Mouse (Mus musculus) WW6 (cell line): ENCODE data around the gene Tdrkh.

Source experiments
- DNase-seq: peaks from one replicate; pipeline ENCODE4 v3.0.0-alpha.2; 2013; ENCODE audit warnings: low read depth, low spot score

The Tdrkh gene

DNA sequence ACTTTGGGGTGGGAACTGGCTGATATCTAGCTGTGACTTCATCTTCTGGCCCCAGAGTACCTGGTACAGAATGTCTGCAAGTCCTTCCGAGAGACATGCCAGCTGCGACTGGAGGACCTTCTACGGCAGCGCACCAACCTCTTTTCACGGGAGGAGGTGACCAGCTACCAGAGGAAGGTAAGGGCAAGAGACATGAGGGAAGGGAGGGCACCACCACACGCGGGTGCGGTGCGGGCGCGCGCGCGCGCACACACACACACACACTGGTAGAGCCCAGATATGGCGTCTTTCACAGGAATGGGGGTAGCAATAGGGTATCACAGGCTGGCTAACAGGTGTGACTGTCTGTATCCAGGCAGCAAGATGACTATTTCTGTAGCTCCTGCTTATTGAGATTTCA is 23.7 kb upstream of the Tdrkh start:
- DNase-seq: no peak

DNA sequence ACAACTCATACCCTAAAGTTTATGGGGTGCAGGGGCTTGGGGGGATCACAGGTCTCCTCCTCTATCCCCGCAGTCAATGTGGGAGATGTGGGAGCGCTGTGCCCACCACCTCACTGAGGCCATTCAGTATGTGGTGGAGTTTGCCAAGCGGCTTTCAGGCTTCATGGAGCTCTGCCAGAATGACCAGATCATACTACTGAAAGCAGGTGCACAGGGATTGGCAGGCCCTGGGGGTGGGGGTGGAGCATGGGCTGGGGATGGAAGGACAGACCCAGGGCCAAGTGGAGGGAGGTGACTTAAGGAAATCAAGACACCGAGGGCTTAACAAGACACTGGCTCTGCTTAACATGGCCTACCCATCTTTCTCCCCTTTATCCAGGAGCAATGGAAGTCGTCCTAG is 22.1 kb upstream of the Tdrkh start:
- no peak for DNase-seq

DNA sequence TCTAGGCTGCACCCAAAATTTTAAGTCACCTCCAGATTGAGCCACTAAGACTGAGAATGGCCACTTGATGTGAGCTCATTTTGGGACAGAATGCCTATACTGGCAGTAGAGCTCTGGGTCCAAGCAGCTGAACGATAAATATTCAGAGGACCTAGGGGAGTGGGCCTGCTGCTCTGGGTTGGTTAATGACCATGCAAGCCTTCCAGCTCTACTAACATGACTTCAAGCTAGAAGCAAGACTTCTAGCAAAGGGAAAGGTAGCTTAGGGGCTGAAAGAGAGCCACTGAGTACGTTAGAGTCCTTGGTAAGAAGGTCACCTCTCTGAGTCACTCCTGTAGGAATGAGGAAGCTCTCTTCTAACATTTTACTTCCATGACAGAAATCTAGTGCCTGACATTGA is 20.9 kb upstream of the Tdrkh start:
- DNase-seq: no peak

DNA sequence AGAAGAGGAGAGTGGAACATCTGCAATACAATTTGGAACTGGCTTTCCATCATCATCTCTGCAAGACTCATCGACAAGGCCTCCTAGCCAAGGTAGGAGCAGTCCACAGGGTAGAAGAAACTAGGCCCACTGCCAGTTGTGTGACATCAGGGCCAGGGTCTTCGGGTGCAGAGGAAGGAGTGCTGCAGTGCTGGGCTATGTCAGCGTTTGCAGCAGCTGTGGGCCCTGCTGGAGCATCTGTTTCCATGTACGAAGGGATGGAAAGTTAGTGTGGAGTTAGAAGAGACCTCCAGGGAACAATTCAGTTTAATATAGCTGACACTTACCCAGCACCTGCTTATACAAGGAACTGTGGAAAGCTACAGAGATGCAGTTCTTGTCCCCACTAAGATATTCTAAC is 20.0 kb upstream of the Tdrkh start:
- no peak for DNase-seq

DNA sequence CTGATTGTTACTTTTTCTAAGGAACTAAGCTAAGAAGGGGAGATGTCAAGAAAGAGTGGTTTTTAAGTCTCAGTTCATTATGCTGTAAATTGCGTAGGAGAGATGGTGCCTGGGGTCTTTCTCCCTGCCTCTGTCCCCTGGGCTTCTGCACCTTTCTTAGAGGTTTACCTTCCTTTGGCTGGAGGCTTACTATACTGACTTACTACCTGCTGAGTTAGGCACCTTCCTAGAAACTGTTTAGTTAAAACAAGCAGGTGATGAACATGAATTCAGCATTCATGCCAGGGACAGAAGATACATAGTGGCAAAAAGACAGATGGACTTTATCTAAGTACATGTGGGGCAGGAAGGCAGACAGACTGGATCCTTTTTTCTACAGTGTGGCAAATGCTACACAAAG is 16.7 kb upstream of the Tdrkh start:
- DNase-seq: no peak

DNA sequence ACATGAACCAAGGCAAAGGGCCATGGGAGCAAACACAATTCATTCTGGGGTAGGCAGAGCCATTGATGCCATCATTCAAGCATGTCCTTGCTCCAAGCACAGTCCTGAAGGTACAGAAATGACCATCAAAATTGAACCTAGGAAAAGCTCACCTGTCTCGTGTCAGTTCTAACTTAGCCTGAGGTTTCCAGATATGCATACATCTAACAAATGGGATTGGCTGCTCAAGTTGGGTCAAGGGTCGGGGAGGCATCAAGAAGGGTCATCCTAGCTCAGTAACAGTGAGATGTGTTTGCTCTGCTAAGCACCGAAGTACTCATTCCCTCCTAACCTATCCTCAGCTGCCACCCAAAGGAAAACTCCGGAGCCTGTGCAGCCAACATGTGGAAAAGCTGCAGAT is 16.2 kb upstream of the Tdrkh start:
- DNase-seq: no peak

DNA sequence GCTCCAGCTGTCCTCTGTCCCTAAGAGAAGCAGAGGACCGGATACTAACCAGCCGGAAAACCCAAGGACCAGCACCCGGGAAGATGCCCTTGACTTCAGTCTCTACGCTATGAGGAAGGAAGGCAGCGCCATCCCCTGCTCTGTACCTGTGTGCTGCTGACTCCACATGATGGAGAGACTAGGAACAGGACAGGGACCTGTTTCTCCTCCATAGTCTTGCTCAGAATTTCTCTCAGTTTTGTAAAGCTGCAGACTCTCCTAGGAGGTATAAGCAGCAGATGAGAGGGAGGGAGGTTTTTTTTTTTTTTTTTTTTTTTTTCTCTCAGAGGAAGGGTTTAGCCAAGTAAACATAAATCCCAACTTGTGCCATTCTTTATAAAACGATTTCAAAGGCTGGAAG is 14.9 kb upstream of the Tdrkh start, which contains the start of gene Lingo4:
Lingo4 (plus strand) TSS at position 301 of the 400 bp plus-strand sequence.
- no peak for DNase-seq

DNA sequence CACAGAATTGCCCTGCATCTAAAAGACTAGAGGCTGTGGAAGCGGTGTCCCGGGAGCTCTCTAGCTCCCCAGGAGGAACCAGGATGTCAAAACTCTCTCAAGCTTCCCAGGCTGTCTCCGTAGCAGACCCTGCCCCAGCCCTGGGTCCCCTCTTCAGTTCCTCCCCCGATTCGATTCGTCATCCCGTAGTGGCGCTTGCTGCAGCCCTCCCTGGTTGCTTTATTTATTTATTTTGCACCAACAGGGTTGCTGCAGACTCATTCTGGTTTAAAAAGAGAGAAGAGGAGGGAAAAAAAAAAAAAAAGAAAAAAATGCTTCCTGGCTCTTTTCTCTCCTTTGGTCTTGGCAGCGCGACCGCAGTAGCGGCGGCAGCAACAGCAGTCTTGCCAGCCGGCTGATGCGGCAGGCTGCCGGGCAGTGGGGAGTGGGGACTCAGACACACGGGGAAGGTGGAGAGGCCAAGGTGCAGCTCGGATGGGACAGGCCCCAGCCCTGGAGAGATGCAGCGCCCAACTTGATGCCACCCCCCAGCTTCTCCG is 14.1 kb upstream of the Tdrkh start:
- no peak for DNase-seq

DNA sequence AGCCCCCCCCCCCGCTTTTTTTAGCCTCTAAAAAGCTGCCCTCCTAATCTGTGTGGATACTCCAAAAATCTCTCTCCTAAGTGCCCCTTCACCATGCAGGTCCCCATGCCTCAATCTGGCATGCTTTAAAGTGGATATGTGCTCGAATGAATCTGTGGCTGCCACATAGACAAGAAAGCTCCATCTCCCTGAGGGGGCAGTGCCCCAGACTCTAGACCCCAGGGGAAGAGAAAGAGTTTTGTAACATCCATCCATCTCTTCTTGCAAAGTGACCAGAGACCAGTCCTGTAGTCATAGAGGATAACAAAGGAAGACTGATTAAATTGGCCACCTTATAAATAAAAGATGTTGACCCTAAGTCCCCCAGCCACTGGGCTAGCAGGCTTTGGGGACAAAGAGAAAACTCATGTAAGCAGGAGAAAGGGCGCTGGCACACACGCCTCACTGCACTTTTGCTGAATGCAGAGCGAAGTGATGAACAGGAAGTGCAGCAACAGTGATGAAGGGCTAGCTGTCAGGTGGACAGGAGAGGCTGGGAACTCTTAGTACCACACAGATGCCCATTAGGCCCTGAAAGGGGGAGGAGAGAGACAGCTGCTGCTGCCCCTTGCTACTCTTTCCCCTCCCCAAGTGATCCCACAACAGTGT is 13.3 kb upstream of the Tdrkh start:
- DNase-seq: no peak

DNA sequence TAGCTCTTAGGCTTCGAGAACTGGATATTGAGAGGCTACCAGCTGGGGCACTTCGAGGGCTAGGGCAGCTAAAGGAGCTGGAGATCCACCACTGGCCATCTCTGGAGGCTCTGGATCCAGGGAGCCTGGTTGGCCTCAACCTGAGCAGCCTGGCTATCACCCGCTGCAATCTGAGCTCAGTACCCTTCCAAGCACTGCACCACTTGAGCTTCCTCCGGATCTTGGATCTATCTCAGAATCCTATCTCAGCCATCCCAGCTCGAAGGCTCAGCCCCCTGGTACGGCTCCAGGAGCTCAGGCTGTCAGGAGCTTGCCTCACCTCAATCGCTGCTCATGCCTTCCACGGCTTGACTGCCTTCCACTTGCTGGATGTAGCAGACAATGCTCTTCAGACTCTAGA is 10.6 kb upstream of the Tdrkh start:
- DNase-seq: no peak

DNA sequence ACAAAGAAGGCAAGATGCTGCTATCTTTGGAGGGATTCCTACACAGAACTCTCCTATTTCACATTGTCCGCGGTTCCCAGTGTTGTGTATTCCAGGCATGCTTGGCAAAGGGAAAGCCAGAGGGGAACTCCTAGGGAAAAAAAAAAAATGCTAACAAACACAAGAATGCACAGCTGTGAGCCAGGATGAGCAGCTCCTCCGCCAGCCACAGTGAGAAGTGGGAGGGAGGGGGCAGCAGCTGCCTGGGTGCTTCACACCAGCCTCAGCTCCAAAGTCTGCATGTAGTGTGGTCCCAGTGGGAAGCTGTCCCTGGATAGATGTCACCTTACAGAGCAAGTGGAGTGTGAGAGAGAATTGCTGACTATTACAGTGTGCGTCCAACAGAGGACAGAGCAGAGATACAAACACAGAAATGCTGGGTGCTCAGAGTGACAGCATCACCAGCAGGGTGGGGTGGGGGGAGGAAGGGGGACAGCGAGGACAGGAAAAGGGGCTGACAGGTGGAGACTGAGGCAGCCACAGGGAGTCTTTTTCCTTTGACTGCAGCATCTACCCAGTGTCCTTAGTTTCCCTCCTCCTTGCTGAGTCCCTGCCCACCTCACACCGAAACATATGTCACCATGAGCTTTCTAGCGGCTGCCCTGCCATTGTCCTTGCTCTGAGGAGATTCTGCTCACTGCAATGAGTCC is 8.6 kb upstream of the Tdrkh start:
- DNase-seq: no peak

DNA sequence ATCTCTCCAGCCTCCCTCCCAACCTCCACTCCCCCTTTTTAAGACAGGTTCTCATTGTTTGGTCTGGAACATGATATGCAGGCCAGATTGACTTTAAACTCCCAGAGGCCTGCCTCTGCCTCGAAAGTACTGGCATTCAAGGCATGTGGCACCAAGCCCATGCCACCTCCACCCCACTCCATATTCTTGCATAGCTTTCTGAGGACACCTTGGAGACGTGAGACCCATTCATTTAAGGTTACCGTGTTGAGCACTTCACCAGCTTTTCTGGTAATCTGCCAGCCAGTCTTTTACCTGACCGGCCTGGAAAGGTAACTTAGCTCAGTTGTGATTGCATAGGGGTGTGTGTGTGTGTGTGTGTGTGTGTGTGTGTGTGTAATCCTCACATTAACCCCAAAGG is 7.5 kb upstream of the Tdrkh start:
- DNase-seq: no peak

DNA sequence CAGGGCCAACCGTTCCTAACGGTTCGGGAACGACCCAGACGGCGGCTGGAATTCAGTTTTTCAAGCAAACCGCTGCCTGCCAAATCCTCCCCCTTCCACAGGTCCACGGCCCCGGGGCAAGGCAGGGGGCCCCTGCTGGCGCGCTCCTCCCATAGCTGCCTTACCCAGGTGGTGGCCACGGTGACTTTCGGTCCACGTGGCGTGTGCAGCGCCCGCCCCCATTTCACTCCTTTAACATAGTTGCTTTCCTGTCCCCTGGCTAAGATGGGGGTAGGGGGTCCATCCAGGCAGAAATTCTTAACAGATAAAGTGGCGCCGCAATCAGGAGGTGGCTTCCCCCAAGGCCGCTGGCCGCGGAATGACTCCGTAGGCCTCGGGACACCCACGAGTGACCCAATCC is 543 bp upstream of the Tdrkh start:
- DNase-seq: no peak

DNA sequence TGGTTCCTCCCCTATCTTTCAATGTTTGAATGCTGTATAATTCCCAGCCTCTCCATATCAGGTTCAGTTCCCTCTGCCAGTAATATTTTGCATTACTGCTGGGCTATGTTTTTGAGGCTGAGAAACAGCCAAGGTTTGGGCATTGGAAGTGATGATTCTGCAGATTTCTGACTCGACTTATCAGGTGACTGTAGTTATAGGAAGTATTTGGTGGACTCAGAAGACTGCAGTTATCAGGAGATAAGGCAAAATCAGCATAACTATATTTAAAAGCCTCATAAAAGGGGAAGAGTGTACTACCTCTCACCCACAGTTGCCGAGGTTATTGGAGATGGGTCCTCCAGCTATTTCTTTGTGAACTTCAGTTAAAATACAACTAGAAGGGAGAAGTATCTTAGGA is 17.9 kb downstream of the Tdrkh start:
- no peak for DNase-seq

DNA sequence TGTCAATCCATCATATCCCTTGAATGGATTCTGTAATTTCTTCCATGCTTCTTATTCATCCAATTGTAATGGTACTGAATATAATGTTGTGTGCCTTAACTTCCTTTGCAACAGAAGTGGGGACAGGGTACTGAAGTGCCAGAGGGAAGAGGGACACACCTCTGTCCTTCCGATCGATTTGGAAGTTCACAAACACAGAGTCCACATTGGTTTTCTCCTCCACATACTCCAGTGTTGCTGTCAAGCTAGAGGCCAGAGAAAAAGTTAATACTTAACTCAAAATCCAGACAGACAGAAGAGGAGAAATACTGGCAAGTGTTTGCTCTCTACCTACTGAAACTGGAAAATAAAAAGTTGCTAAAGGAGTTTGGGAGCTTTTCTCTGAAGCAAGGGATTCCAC is 21.2 kb downstream of the Tdrkh start:
- DNase-seq: no peak

DNA sequence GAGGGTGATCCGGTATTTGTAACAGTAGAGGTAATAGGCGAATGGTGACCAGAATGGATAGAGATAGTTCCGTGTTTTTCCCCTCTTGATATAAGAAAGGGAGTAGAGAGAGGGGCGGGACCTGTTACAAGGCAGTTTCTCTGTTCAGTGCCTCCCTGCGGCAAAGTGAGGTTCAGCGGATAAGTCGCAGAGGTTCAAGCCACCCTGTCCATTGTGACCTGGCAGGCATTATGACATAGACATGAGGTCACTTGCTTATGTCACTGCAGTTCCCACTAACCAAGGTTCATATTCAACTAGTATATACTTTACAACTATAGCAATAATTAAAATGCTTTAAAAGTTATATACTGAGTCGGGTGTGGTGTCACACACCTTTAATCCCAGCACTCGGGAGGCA is 23.3 kb downstream of the Tdrkh start:
- no peak for DNase-seq

DNA sequence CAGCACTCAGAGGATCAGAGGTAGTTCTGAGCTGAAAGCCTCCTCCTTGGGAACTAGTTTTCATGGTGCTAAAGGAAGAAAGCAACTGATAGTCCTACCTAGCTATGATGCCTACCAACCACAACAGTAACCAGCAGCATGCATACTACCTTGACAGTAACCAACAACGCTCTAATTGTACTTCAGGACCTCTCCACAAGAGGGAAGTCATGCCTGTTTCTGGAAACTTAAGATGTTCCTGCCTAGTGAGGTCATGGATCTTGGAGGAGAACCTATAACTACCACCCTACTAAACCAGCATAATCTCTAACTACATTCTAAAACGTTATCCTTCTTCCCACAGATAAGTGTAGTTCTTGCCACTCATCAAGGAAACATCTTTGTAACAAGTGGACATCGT is 28.1 kb downstream of the Tdrkh start:
- no peak for DNase-seq

DNA sequence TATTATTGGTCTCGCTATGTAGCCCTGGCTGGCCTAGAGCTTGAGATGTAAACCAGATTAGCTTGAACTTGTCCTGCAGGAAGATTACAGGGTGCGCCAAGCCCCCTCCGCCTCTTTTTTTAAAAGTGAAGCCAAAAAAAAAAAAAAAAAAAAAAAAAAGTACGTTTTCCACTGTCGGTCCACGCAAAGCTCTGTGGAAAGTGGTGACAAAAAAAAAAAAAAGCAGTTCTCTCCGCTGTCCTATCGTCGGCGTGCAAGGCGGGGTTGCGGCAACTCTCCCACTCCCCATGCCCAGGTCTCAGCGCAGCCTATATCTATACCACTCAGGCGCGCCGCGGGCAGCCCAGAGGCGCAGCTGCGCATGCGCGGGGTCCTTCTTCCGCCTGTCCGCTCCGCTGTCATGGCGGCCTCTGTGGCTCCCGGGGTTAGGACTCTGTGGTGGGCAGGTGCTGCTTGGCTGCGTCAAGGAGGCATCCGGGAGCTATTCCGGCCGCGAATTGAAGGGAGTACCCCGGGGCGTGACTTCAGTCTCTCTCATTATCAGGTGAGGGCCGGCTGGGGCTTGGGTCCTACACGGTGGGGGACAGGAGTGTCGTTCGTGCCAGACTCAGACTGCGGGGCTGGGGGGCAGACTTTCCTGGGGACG is 30.0 kb downstream of the Tdrkh start, which contains the start of gene Mrpl9:
Mrpl9 (plus strand) TSS at position 368 of the 646 bp plus-strand sequence.
- DNase-seq: peak; percentile 86

DNA sequence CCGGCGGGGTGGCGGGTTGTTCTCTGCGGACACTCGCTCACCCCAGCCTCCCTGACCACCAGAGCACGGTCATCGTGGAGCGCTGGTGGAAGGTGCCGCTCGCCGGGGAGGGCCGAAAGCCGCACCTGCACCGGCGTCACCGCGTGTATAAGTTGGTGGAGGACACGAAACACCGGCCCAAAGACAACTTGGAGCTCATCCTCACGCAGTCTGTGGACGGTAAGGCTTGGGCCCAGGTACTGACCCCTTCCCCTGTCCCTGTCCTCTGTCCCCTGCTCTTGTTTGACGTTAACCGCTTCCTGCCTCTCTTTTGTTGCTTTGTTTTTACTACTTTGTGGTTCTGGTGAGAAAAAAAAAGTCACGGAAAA is 30.5 kb downstream of the Tdrkh start, which contains the start of gene Oaz3:
Oaz3 (minus strand) TSS at position 319 of the 368 bp plus-strand sequence.
- DNase-seq: no peak

DNA sequence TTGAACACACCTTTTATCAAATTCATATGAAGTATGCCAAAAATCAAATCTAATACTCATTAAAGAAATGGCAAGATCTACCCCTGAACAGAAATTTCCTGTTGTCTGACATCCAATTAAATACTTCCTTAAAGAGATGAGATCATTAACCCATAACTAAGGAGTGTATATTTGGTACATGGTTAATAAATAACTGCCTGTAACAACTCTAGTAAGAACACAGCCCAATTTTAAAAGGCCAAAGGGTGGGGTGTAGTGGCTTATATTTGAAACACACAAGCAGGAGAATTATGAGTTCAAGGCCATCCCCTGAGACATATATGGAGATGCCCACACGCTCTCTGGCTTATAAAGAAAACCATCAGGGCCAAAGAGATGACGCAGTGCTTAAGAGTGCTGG is 36.3 kb downstream of the Tdrkh start:
- no peak for DNase-seq

DNA sequence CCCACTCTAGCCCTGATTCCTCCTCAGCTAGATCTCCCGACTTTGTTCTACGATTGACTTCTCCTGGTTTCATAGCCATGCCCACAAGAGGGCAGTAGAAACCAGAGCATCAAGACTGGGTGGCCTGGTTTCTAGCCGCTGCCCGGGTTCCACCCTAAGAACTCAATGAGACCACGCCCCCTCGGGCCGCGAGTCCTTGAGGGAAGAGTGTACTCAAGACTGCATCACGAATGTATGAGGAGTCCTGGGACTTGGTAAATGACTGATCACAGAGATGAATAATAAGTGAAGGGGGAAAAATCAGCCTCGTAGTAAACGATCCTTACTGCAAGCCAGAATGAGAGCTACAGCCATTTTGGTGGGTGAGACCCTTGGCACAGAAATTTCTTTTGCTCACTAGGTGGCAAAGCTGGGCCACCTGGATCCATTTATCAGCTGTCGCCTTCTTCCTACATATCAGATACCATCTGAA is 43.5 kb downstream of the Tdrkh start:
- peak; percentile 75 for DNase-seq

DNA sequence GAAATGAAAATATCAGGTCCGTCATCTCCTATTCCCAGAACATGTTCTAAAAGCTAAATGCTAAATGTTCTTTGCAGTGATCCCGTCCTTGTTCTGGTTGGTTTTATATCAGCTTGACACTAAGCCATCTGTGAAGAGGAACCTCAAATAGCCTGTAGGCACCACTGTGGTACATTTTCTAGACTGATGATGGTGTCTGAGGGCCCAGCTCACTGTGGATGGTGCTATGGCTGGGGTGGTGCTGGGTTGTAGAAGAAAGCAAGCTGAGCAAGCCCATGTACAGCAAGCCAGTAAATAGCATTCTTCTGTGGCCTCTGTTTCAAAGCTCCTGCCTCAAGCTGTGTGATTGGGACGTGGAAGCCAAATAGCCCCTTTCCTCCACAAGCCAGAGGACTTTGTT is 44.0 kb downstream of the Tdrkh start:
- DNase-seq: no peak

DNA sequence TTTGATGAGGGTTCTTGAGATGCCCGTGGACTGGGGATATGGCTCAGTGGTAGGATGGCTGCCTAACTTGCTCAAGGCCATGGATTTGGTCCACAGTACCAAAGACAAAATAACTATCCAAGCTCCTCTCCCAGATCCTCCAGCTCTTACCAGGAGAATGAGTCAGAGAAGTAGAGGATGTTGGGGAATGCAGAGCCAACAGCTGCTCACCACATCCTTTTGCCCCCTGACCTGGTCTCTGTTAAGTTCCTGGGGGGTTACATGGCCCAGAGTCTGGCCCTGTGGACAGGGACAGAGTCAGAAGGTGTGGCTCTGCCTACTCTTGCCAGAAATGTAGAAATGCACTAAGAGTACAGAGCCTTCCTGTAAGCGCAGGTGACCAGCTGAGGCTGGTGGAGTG is 46.8 kb downstream of the Tdrkh start:
- no peak for DNase-seq
